Mouse (Mus musculus) gastrocnemius, adult 2 months (tissue): ENCODE results near the gene Cdc14b. TPM values are rescaled to one million over a fixed set of nuclear protein-coding genes. Genes with fewer than 3 reads are reported as not detected.

Experiments
- DNase-seq: peaks from one replicate; pipeline ENCODE4 v3.0.0; 2022
- H3K27ac ChIP-seq: fragments of 200-600 bp; 2 replicates; pipeline ENCODE4 v1.8.1; 2022; ENCODE audit warnings: mild to moderate bottlenecking
- H3K4me3 ChIP-seq: fragments of 200-600 bp; 2 replicates; pipeline ENCODE4 v1.8.1; 2022; ENCODE audit warnings: mild to moderate bottlenecking, moderate library complexity
- CTCF ChIP-seq: fragments of 200-600 bp; IDR thresholded peaks from 2 replicates; pipeline ENCODE4 v1.8.1; 2022; ENCODE audit warnings: antibody characterized with exemption, mild to moderate bottlenecking, moderate library complexity
- intact Hi-C: fragments of 180-260 bp; cut with DNase I; formaldehyde crosslinking; loops from one replicate; pipeline ENCODE4 v1.15.1; 2025
- total RNA-seq, 2 experiments: library from RNA; stranded (reverse); gene quantifications; 2 replicates each; pipeline ENCODE4 v1.2.3; 2021

Gene Cdc14b
- total RNA-seq, 2 experiments from 2014 or later: 6.3 to 6.8 TPM

DNA sequence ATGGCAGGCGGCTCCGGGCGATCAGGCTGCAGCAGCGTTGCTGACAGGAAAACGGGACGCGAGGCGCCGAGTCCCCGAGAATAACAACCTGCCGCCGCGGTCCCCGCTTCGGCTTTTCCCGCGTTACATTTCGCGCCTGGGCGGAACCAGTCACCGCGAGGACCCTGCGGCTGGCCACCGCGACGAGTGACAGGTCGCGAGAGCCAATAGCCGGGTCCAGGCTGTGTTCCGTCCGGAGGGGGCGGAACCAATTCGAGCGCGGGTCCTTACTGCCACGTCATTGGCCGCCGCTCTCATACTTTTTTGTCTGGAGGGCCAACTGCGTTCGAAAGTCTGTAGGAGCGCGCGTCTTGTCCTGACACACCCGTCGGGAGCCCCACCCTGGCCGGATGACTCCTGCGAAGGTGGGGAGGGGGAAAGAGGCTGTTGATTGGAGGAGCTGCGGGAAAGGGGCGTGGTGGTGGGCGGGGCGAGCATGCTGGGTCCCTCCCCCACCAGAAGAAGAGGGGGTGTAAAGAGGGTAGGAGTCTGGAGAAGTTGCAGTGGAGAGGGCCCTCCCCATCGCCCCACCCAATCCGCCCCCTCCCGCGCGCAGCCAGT is 121.9 kb downstream of the Cdc14b start, which contains the start of gene Zfp367:
Gene Zfp367, minus strand, starts transcription at position 120 of the 600 bp plus-strand sequence.
- DNase-seq: peak; percentile 98
- intact Hi-C loops: loop anchor here (10.0 kb wide), 1 partner anchor 338 kb away; the partner anchor contains the start of gene Ercc6l2

DNA sequence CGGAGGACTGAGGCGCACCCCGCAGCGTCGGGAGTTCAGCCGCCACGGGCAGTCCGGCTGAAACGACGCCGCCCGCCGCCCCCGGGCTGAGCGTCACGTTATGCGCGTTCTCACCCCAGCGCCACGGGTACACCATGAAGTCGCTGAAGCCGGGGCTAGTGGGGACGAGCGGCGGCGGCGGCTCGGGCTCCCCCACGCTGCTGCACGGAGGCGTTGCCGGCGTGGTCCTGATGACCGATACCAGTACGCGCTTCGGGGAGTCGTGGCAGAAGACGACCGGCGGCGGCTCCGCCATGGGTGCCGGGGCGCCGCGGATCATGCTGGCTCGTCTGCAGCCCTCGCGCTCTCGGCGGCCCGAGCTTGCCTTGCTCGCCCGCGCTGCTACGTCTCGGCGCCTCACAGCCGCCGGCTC is 122.4 kb downstream of the Cdc14b start:
- Histone ChIP-seq H3K4me3 (peak overlapping the region; percentile 96), H3K27ac (peak overlapping the region; percentile 81)
- peak; percentile 59 for DNase-seq
- intact Hi-C loops: loop anchor here (10.0 kb wide), 1 partner anchor 338 kb away; the partner anchor contains the start of gene Ercc6l2
- TF ChIP-seq CTCF: no peak

More for the DNA sequence above, 121.9 kb downstream of the Cdc14b start, which contains the start of gene Zfp367:
- Histone ChIP-seq H3K27ac (peak within 1 kb of the TSS; percentile 81), H3K4me3 (peak within 1 kb of the TSS; percentile 96)
- TF ChIP-seq CTCF: no peak

DNA sequence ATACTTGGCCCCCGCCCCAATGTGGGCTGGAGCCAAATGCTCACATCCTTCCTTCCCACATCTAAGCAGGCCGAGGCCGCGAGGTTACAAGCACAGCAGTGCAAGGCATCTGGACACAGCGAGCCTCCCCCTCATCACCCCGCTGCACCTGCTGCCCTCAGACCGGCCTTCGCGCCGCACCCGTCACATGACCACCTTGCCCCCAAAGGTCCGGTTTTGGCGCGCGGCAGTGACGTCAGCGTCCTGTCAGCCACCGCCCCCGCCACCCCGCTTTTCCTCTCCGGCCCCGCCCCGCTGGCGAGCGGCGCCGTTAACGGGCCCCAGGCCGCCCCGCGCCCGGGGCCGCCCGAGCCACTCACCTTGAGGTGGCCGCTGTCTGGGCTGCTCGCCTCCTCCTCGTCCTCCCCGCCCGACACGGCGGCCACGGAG is 122.8 kb downstream of the Cdc14b start:
- TF ChIP-seq CTCF: no peak
- DNase-seq: peak; percentile 93
- Histone ChIP-seq H3K4me3 (peak overlapping the region; percentile 96), H3K27ac (peak overlapping the region; percentile 81)
- intact Hi-C loops: loop anchor here (10.0 kb wide), 1 partner anchor 337 kb away; the partner anchor contains the start of gene Ercc6l2

DNA sequence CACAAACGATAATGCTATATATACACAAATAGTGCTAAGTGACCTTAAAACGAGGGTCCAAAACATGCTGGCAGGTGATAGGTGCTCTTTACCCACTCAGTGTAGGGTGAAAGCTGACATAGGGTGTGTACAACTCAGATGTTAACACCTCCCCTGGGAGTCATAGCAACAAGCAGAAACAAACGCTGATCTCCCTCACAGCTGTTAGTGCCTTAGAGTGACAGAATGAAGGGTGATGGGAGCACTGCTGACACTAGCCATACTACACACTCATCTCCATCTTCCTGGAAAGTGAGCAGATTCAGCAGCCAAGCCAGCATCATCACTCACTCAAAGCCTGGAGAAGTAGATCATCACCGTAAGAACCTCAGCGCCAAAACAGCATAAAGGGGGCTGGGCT is 125.0 kb downstream of the Cdc14b start:
- Histone ChIP-seq H3K27ac (no peak overlapping the region), H3K4me3 (no peak overlapping the region)
- intact Hi-C loops: loop anchor here (10.0 kb wide), 1 partner anchor 335 kb away; the partner anchor contains the start of gene Ercc6l2
- no peak for DNase-seq
- no peak for TF ChIP-seq CTCF

Other genes starting within 250 kb of the Cdc14b start
- gene Hsd17b3, start 186.1 kb downstream of the Cdc14b start, total RNA-seq: not detected
- under 1 TPM; 0.84 to 0.89 TPM for gene Slc35d2, start 145.9 kb downstream of the Cdc14b start, total RNA-seq
- 10 to 100 TPM; 19.1 to 23.8 TPM for gene Zfp367, start 122.1 kb downstream of the Cdc14b start, total RNA-seq
- 10 to 100 TPM; 22.2 to 24.8 TPM for gene Habp4, start 113.5 kb downstream of the Cdc14b start, total RNA-seq
- gene Aaed1, start 37.4 kb upstream of the Cdc14b start, total RNA-seq: 10 to 100 TPM; 40.4 to 47.8 TPM
- gene Ctsl, start 95.6 kb upstream of the Cdc14b start, total RNA-seq: 100 to 1,000 TPM; 111 to 149 TPM
- 1 to 10 TPM; 2.1 to 3.3 TPM for gene Cdk20, start 157.0 kb upstream of the Cdc14b start, total RNA-seq
- gene Fam240b, start 222.5 kb upstream of the Cdc14b start, total RNA-seq: under 1 TPM in 1 of 2 experiments, not detected in 1; 0.36 TPM